Mouse (Mus musculus): ENCODE data around the gene Gm6020.
"Not testable (repeated sequence)": the region's sequence is repeated elsewhere in the genome, so short reads cannot be mapped to it uniquely, and the experiment has no call there.

The Gm6020 gene

GRCm38 (mm10) chr19:61183590-61183989, at the start of gene Gm6020:
Gene Gm6020, plus strand, starts transcription at chr19:61183890.
- DNase-seq: not testable (repeated sequence)

GRCm38 (mm10) chr19:61138655-61139054, 45.0 kb upstream of the Gm6020 start:
- no peak for DNase-seq

GRCm38 (mm10) chr19:61140342-61141206, 43.1 kb upstream of the Gm6020 start, which contains the start of gene Zfp950:
Gene Zfp950, minus strand, starts transcription at chr19:61140840.
- DNase-seq: peak; percentile 73 to 83

GRCm38 (mm10) chr19:61141299-61141698, 42.4 kb upstream of the Gm6020 start:
- DNase-seq: no peak

- peak; percentile 10 to 16 for DNase-seq
Measured at GRCm38 (mm10) chr19:61151372-61151700, 32.4 kb upstream of the Gm6020 start.

GRCm38 (mm10) chr19:61151701-61152420, 31.8 kb upstream of the Gm6020 start:
- no peak for DNase-seq

GRCm38 (mm10) chr19:61175756-61176324, 7.8 kb upstream of the Gm6020 start, which contains the start of gene Gm7102:
Gene Gm7102, minus strand, starts transcription at chr19:61176309.
- DNase-seq: peak; percentile 4 to 7

GRCm38 (mm10) chr19:61199316-61199715, 15.6 kb downstream of the Gm6020 start:
- DNase-seq: peak; percentile 83 to 88

- peak; percentile 24 to 49 for DNase-seq
Measured at GRCm38 (mm10) chr19:61199836-61200235, 16.1 kb downstream of the Gm6020 start.

GRCm38 (mm10) chr19:61207506-61207905, 23.8 kb downstream of the Gm6020 start:
- not testable (repeated sequence) for DNase-seq

- no peak for DNase-seq
Measured at GRCm38 (mm10) chr19:61223706-61224328, 40.1 kb downstream of the Gm6020 start.

- DNase-seq: peak in 1 of 2 experiments; percentile 32
Measured at GRCm38 (mm10) chr19:61224678-61225525, 41.2 kb downstream of the Gm6020 start.

GRCm38 (mm10) chr19:61225526-61226400, 42.1 kb downstream of the Gm6020 start:
- peak; percentile 35 to 67 for DNase-seq

GRCm38 (mm10) chr19:61226401-61226927, 42.8 kb downstream of the Gm6020 start:
- DNase-seq: peak in 1 of 2 experiments; percentile 46

- DNase-seq: peak; percentile 80 to 86
Measured at GRCm38 (mm10) chr19:61226928-61227854, 43.5 kb downstream of the Gm6020 start.

- DNase-seq: peak; percentile 17 to 51
Measured at GRCm38 (mm10) chr19:61227941-61228701, 44.4 kb downstream of the Gm6020 start, which contains the start of gene Csf2ra. Gene Csf2ra, minus strand, starts transcription at chr19:61228429.

All from thymus, postnatal 36 days (tissue).